Mouse (Mus musculus): ENCODE results near the gene Plekha4. TPM values are rescaled to one million over a fixed set of nuclear protein-coding genes. Genes with fewer than 3 reads are reported as not detected.
A peak's percentile ranks its signal among the peaks of the same experiment; 100 is the strongest.

Gene Plekha4
- polyA plus RNA-seq, 1 experiment = 14.3 TPM

GRCm38 (mm10) chr7:45568601-45569473 is 42.7 kb downstream of the Plekha4 start:
- no peak for DNase-seq (ENCODE audit: low spot score)

- DNase-seq (ENCODE audit: low spot score) = peak; percentile 70
Measured at GRCm38 (mm10) chr7:45570103-45570741, 44.1 kb downstream of the Plekha4 start, which contains the start of gene Bcat2. Gene Bcat2 (plus strand): TSS chr7:45570153.

GRCm38 (mm10) chr7:45571966-45572365 is 45.8 kb downstream of the Plekha4 start:
- no peak for DNase-seq (ENCODE audit: low spot score)

GRCm38 (mm10) chr7:45573954-45574353 is 47.8 kb downstream of the Plekha4 start:
- DNase-seq (ENCODE audit: low spot score) = no peak

GRCm38 (mm10) chr7:45574472-45575379 is 48.6 kb downstream of the Plekha4 start:
- no peak for DNase-seq (ENCODE audit: low spot score)

- no peak for DNase-seq (ENCODE audit: low spot score)
Measured at GRCm38 (mm10) chr7:45585923-45586322, 59.8 kb downstream of the Plekha4 start.

GRCm38 (mm10) chr7:45587631-45588592 is 61.8 kb downstream of the Plekha4 start:
- DNase-seq (ENCODE audit: low spot score) = no peak

- peak; percentile 73 for DNase-seq (ENCODE audit: low spot score)
Measured at GRCm38 (mm10) chr7:45589173-45589572, 63.0 kb downstream of the Plekha4 start.

GRCm38 (mm10) chr7:45589898-45590297 is 63.8 kb downstream of the Plekha4 start:
- DNase-seq (ENCODE audit: low spot score) = no peak

GRCm38 (mm10) chr7:45590874-45591273 is 64.7 kb downstream of the Plekha4 start:
- DNase-seq (ENCODE audit: low spot score) = no peak

- no peak for DNase-seq (ENCODE audit: low spot score)
Measured at GRCm38 (mm10) chr7:45591880-45592279, 65.8 kb downstream of the Plekha4 start.

GRCm38 (mm10) chr7:45593118-45593815 is 67.1 kb downstream of the Plekha4 start:
- DNase-seq (ENCODE audit: low spot score) = no peak

GRCm38 (mm10) chr7:45595176-45595575 is 69.0 kb downstream of the Plekha4 start:
- no peak for DNase-seq (ENCODE audit: low spot score)

- DNase-seq (ENCODE audit: low spot score) = no peak
Measured at GRCm38 (mm10) chr7:45596107-45596506, 70.0 kb downstream of the Plekha4 start.

- DNase-seq (ENCODE audit: low spot score) = no peak
Measured at GRCm38 (mm10) chr7:45597013-45597412, 70.9 kb downstream of the Plekha4 start.

GRCm38 (mm10) chr7:45597527-45597926 is 71.4 kb downstream of the Plekha4 start:
- no peak for DNase-seq (ENCODE audit: low spot score)

- DNase-seq (ENCODE audit: low spot score) = no peak
Measured at GRCm38 (mm10) chr7:45598960-45599879, 73.1 kb downstream of the Plekha4 start.
